Mouse (Mus musculus) cerebellum, postnatal 36 days (tissue): ENCODE data around the gene Ptprs.

ENCODE experiments used
- DNase-seq, 2 experiments: peaks; one replicate each; pipeline ENCODE4 v3.0.0; 2021 to 2022; ENCODE audit warnings: mixed read lengths in 2 of 2

Ptprs gene

DNA sequence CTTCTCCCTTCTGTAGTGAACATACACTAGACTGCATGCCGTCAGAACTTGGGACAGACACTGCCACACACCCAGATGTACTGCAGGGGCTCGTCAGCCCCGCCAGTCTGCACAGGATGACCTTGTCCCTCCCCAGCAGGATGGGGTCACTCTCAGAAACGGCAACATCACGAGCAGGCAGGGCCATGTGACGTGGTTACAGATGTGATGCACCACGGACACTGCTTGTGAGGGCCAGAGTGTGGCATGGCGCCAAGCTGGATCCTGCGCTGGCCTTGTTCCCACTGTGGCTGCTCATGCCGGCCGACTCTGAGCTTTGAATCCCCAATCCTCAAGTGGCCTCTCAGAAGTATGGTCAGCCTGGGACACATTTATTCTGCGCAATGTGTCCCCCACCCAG is 58.0 kb downstream of the Ptprs start:
- no peak for DNase-seq

DNA sequence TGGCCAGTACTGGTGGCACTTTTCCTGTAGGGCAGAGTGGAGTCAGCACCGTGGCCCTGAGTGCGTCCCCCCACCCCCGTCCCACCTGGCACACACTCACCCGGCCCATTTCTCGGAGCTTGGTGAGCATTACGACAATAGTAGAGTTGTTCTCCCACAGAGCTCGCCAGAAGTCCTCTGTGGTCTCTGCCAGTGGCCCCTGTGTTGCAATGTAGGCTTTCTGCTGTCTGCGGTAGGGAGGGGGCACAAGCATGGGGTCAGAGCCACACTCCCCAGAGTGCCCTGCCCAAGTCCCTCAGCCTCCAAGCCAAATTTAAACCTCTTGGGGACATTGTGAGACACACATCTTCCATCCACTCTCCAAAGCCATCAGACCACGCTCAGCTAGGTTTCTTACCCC is 61.5 kb downstream of the Ptprs start:
- DNase-seq: no peak

DNA sequence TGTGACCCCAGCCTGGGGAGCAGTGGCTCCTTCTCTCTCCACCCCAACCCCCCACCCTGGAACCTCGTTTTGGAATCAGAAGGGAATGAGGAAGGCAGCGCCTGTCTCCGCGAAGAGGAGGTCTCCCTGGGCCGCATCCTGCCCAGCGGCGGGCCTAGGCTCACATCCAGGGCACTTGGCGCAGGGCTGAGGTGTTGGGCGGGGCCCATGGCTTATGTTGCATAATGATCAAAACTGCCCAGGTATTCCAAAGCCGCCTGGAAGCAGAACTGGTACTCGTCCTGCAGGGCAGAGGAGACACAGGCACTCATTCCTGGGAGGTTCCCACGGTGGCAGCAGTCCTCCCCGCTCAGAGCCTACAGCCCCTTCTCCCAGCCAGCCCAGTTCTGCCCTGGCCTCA is 63.2 kb downstream of the Ptprs start:
- peak; percentile 74 to 83 for DNase-seq

DNA sequence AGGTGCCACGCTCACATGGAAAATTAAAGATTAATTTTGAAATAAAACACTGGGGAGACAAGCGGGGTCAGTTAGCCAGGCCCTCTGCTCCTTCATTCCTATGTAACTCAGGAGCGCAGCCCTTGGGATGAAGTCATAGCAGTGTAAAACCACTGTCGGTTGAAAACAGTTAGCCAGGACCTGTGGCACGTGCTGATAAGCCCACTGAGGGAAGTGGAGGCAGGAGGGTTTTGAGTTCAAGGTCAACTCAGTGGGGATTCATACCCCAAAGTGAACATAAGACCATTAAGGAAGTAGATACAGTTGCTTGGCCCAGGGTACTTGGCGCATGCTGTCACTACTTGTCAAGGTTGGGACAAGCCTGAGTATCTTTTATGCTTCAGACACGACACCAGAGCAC is 64.8 kb downstream of the Ptprs start:
- no peak for DNase-seq

DNA sequence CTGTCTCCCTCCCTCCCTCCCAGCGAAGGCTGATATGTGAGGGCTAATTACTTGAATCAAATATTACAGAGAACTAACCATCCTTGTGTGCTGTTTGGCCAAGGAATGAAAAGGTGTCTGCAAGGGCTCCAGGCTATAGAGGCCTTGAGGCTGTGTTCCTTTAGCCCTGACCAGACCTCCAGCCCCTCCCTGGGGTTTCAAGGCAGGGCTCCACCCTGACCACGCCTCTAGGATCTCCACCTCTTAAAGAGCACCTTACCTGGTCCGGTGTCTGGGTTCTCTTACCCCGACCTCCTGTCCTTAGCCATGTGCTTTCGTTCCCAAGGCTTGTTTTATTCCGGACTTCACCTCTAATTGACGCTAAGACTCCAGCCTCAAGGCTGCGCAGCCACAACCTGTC is 66.5 kb downstream of the Ptprs start:
- DNase-seq: no peak

DNA sequence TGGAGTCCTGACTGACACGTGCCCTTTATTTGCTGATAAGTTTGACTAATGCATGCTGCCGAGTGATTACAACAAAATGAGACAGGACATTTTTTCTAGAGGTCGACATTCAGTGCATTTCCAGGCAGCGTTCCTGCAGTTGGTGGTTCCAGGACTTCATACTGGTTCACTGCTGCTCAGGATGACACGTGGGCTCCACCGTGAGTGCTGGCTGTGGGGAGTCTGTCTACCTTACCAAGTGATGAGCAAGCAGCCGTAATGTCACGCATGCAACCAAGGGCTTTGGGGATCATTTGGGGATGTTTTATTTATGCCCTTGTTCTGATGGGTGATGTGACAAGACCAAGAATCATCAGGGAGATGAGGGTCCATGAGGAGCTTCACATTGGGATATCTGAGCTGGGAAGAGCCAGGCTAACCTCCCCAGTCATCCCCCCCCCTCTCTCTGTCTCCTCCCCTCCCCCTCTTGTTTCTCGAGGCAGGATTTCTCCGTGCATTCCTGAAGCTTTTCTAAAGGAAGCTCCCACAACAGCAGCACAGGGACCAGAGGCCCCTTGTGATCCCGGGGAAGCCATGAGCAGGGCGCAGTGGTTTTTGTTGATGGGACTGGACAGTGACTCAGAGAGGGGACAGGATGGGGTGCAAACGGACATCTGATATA is 67.2 kb downstream of the Ptprs start:
- peak in 1 of 2 experiments; percentile 42 for DNase-seq

DNA sequence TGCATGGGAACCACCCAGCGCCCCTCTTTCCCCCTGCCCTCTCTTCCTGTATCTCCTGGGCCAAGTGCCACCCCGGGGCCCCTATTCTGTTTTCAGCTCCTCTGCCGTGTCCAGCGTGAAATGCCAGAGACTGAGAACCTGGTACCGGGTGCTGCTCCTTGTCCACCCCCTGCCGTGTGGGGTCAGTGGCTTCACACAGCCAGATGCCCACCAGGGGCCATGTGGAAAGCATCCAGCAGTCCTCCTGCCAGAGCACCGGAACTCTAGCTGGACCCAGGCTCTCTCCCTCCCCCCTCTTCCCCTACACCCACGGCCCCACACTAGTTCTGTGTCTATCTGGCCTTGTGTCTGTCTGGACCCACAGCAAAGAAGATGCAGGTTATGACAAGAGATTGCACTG is 68.9 kb downstream of the Ptprs start:
- DNase-seq: no peak

DNA sequence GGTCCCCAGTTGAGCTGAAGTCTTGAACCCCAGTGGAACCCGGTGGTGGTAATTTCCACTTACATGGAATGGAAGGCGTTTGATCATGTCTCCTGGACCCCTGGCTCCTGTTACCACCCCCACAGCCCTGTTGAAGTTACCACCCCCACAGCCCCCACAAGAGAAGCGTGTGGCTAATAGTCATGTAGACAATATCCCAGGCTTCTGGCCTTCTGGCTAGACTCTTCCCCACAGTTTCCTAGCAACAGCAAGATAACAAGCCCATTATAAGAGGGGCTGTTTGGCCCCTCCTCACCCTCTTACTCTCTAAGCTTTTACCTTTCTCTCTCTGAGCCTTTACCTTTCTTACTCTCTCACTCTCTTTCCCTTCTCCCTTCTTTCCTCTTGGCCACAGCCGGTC is 69.4 kb downstream of the Ptprs start:
- no peak for DNase-seq

DNA sequence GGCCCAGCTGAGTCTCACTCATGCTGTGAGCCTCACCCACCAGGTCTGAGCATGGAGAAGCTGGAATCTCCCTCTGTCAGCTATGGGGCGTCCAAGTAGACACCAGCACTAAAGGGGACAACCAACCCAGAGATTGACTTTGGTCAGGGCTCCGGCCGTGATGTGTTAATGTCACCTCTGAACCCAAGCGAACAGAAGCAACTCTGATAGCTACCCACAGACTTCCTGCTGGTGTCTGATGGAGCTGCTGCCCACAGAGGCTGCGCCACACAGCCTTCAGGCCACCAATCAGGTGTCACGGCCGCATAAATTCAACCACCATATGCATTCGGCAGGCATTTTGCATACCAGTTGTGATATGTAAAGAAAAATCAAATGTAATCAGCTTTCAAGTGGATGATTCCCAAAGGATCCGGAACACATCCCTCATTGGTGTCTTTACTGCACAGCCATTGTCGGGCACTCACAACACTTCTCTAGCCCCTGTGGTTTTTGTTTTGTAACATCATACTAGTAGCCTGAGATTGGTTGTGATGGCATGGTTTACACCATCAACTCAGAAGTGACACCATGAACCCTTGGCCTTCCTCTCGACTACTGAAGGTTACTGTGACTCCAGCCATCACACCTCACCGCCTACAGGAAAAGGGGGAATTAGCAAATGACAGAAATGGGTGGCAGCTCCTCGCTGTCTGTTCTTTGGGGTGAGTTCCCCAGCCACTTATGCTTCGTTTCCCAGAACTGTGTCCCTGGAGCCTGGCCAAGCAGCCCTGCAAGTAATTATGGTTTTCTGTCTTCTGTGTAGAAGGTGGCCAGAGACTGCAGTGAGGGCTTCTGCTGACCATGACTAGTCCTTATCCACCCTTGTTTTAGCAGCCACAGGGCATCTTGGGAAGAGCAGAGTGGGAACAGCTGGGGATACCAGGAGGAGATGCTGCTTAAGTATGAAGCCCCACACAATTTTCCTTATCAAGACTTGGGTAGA is 70.1 kb downstream of the Ptprs start:
- no peak for DNase-seq

DNA sequence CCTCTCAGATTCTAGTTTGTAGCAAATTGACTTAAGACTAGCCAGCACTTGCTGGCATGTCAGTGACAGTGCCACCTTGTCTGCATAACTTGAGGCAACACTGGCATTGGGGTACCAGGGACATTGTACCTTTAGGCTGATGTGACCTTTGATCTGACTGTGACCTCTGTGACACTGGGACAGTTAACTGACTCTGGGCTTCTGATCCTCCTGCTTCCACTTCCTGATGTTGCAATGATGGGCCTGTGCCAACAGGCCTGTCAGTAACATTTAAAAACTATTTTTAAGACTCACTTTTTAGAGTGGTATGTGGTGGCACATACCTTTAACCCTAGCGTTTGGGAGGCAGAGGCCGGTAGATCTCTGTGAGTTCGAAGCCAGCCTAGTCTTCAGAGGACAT is 70.9 kb downstream of the Ptprs start:
- no peak for DNase-seq

DNA sequence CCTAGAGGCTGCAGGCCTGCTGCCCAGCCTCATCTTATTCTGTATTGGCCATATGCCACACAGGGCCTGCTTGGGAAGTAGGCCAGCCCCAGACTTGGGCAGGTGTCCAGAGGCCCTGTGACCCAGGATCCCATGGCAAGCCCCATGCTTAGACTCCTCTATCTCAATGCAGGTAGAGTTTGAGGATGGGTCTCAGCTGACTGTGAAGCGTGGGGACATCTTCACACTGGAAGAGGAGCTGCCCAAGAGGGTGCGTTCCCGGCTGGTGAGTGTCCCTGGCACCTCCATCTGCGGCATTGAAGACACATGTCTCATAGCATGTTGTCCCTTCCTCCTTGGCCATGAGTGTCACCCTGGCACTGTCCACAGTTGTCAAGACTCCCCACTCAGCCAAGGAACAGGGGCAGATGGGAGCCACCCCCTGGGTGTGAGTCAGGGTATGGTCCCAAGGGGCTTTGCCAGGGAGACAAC is 75.2 kb downstream of the Ptprs start:
- DNase-seq: peak; percentile 73 to 82

DNA sequence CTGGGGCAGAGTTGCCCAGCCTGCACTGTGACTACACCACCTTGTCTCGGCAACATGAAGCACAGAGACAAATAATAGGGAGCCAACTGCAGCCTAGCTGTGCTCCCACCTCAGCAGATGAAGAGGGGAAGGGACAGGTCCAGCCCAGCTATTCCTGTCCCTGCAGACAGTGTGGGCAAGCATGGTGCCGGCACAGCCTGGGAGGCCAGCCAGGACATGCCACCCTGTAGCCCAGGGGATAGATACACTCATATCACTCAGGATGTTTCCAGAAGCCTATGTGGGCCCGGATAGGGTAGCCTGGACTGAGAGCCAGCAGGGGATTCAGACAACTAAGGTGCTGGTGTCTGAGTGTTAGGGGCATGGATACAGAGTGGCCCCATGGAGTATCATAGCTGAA is 76.1 kb downstream of the Ptprs start:
- no peak for DNase-seq

DNA sequence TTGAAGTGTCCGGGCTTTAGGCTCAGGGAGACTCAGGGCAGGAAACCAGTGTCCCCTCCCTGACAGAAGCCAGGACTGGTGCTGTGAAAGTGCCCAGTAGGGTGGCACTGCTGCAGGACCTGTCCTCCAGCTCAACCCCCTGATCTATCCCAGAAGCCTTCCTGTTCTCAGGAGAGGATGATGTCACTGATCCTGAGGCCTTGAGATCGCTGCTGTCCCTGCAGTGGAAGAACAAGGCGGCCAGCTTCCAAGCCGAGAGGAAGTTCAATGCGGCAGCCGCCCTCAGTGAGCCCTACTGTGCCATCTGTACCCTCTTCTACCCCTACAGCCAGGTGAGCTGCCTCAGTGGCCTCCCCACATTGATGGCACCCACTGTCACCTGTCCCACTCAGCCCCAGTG is 80.2 kb downstream of the Ptprs start:
- no peak for DNase-seq

DNA sequence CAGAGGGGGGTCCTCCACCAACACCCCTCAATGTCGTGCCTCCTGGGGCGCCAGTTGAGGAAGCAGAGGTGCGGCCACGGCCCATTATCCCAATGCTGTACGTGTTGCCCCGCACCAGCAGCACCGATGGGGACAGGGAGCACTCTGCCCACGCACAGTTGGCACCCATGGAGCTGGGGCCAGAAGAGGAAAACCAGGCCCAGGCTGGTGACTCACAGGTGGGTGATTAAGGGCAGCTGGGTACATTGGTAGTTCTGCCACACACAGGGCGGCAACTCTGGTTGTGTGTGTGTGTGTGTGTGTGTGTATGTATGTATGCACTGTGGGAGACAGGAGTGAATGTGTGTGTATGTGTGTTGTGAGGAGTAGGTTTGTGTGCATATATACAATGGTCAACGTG is 82.4 kb downstream of the Ptprs start:
- no peak for DNase-seq

DNA sequence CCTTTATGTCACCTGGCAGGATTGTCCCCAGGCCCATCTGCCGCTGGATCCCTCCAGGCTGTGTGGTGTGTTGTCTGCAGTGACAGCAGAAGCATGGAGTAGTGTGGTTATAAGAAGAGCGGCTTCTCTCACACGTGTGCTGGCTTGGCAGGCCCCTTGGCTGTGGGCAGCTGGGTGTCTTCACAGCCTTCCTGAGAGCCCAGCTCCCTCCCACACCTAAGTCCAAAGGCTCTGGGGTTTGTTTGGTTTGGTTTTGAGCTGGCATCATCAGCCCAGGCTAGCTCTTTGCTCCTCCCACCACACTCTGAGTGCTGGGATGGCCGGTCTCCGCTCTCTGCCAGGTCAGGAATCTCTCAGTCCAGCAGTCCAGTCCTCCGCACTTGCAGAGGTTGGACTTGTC is 83.0 kb downstream of the Ptprs start:
- no peak for DNase-seq

DNA sequence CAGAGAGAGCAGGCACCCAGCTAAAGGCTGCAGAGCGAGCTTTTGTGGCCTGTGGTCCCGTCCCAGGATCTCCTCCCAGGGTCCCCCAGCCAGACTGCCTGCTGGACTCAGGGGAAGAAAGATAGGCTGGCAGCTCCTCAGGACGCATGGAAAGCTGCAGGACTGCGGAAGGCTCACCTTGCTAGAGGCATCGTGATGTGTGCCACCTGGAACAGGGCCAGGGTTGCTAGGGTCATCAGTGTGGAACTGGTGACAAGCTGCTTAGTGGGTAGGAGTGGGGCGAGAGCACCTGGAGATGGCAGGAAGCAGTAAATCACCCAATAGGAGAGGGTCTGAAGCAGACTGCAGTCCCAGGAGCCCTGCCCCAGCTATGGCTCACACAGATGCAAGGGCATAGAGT is 88.7 kb downstream of the Ptprs start:
- peak; percentile 72 to 78 for DNase-seq

DNA sequence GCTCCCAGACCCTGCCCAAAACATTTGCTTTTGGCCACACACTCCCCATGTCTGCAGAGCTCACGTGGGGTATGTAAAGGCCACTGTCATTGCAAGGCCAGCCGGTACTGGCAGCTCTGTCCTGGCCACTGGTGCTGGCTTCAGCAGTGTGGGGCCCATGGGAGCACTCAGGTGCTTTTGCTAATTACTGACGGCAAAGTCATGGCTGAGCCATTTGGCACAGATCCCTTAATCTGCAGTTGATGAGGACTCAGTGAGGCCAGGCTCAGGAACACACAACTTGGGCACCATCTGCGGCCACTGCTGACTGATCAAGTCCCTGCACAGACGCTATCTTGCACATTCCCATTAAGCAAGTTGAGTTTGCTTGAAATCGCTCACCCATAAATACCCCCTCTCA is 91.4 kb downstream of the Ptprs start:
- DNase-seq: no peak

DNA sequence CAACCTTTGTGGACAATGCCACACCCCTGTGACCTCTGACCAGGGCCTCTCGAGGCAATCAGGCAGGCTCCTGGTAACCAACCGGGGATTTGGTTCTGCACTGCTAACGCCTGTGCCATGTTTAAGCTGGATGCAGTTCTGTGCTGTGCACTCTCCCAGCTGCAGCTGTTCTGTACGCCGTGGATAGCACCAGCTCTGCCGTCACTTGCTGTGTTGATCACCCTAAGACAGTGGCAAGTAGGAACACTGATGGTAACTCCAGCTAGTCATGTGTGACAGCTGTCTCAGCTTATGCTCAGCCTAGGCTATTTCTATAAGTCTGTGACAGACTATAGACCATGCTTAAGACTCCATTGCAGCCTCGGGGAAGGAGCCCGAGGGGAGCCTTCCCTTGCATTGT is 93.3 kb downstream of the Ptprs start:
- DNase-seq: no peak

DNA sequence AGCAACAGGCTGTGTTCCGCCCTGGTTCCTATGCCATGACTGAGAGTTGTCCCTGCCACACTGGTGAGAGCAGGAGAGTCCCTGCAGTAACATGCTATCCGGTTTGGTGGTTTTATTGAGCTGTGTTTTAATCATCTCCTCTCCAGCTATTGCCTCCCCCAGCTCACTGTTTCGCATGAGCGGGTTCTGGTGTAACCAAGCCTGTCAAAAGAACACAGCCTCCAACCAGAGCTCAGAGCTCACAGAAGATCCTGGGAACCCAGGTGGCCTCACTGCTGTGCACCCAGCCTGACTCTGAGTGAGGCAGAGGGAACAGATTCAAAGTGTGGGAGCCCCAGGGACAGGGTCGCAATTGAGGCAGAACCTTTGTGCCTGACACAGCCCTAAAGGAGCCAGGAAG is 95.1 kb downstream of the Ptprs start:
- no peak for DNase-seq

DNA sequence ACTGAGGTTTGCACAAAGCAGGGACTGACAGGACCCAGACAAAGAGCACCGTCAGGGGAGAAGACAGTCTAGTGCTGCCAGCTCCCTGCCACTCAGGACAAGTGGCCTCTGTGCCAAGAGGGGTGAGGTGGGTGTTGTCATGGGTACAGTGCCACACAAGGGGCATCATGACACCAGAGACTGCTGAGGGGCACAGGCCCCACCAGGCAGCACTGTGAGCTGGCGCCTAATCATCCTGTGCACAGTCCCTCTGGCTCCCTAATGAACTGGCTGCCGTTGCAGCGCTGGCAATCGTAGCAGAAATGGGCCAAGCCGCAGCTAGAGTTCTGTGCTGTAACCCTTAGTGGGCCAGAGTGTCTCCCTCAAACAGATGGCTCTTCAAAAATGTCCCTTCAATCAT is 96.0 kb downstream of the Ptprs start:
- DNase-seq: peak; percentile 74

DNA sequence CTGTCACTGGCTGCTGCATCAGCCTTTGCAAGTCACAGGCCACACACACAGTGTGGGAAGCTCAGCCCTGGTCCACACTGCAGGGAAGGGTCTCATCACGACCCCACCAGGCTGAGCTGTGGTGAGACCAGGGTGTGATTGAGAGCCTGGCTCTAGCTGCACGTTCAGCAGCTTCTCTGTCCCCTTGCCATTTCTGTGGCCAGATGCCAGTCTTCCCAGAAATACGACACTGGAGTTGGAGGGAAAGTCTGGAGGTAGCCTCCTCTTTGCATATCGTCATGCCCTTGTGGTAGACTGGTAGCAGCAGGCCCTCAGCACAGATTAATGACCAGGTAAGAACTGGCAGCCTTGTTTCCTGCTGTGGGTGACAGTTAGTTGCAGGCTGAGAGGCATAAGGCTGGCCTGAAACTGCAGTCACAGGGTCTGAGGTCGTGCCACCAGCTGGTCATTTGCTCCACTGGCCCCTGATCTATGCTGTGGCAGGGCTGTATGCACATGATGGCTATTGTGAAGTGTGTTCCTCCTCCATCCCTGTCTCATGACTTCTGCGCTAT is 96.9 kb downstream of the Ptprs start:
- DNase-seq: no peak

DNA sequence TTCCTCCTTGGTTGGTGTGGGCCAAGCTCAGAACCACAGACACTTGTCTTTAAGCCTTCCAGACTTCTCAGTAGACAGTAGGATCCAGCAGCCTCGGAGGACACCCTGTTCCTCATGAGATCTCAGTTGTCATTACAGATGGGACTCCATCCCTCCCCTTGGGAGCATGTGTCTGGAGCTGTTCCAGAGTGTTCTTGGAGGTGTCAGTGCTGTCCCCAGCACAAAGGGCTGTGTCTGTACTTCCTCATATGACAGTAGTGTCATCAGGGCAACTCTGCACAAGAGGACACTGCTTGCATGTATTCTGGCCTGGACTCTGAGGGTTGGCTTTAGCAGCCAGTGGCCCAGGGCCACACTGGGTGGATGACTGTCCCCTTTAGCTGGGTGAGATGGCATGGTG is 101.4 kb downstream of the Ptprs start:
- DNase-seq: no peak

DNA sequence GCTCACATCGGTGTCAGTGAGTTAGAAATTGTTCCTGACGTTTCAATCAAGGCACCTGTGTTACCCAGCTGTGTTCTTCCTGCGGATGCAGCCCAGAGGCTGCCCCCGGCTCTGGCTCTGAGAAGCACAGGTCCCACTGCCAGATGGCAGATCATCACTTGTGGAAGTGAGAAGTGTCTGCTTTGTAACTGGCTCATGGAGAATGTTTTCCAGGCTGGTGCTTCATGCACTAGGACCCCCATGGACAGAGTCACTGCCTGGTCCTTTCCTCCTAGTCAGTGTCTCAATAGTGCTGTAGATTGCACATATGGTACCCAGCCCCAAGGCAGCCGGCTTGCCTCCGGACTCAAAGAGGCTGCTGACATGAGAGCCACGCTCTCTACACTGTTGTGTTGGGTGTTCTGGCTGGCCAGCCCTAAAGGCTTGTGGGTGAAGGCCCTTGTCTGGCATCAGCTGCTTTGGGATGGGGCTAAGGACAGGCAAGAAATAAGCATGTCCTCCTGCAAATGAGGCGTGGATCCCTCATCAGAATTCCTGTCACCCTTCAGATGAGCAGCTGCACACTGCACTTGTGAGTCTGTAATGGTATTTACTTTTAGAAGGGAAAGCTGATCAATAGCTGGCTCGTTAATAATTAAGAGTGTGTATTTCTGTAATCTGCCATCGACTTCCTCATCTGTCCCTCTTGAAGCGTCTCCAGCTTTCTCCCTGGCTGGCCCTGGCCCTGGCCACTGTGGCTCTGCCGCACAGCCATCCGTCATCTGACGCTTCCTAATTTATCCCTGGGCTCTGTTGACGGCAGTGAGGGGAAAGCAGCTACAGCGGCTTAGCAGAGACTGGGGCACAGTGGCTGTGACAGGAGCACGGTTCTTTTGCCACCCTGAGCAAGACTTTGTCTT is 102.9 kb downstream of the Ptprs start:
- no peak for DNase-seq
